Mouse (Mus musculus) lung, postnatal 10 days (tissue): Measurements from ENCODE around the gene Ppa1.

ENCODE experiments used
- DNase-seq: peaks from one replicate; pipeline ENCODE4 v3.0.0; 2021

The Ppa1 gene

DNA sequence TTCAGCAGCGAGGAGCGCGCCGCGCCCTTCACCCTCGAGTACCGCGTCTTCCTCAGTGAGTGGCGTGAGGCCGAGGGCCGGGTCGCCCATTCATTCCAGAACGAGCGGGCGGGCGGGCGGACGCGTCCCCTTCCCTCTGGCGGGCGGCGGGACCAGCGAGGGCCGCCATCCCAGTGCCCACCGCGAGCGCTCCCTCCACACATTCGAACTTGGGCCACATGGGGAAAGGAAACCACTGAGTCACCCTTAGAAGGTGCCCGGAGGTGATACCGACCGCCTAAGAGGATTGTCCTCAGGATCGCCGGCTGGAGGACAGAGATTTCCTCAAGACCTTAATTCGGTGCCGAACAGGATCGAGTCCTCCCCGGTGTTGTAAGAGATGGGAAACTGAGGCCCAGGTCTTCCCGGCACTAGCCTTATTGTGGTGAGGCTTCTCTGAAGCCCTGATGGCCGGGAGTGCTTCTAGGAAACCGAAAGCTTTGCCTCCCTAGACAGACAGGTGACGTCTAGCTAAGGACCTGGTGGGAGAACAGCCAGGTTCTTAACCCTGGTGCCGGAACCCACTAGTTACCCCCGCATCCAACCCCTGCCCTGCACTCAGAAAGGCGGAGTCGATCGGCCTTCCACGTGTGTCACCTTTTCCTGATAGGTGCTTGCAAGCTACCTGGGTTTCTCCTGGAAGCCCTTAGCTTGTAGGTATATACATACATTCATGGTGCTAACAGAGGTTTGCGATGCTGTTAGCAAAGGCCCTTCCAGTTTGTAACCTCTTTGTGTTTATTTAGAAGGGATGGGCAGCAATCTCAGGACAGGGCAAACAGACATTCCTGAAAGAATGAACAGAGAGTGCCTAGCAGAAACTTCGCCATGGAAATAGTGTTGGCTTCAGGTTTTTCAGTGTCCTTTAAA is 639 bp downstream of the Ppa1 start:
- DNase-seq: peak; percentile 14

DNA sequence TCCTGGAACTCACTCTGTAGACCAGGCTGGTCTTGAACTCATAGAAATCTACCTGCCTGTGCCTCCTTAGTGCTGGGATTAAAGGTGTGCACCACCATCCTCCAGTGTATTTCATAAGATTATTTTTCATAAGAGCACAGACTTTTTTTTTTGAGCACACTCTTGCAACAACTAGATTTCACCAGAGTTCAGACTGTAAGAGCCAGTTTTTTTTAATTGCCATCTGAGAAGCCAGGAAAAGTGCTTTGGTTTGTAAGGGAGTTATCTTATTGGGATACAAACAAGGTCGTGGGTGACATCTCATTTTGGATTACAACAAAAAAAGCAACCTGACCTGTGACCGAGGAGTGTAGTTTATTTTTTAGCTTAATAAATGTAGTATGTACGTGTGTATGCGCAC is 5.8 kb downstream of the Ppa1 start:
- DNase-seq: no peak

DNA sequence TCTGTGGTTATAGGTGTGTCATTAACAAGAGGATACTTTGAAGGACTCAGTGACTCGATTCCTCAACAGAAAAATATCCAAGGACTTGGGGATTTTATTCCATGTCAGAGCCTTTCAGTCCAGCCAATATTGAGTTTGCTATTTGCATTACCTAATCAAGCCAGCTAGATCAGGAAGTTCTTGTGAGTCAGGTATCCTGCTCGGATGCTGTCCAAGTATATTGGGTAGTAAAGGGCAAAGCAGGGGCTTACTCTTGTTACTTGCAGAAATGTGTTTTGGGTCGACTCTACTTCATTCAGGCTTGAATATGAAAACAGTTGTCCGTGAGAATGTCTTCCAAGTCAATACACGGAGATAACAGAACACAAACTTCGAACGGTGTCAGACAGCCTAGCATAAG is 6.3 kb downstream of the Ppa1 start:
- no peak for DNase-seq

DNA sequence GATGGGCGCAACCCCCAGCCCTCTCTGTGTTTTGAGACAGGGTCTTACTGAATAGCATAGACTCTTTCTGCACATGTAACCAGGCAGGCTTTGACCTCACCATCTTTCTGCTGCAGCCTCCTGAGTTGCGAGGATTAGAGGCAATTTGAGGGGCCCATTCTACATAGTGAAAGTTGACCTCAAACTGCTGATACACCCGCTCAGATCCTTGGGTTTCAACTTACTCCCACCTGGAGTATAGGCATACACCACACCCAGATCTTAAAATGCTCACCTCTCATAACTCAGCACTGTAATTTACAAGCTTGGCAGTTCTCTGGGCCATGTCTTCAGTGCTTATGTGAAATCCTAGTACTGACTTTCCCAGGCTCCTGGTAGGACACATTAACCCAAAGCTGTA is 6.8 kb downstream of the Ppa1 start:
- no peak for DNase-seq

DNA sequence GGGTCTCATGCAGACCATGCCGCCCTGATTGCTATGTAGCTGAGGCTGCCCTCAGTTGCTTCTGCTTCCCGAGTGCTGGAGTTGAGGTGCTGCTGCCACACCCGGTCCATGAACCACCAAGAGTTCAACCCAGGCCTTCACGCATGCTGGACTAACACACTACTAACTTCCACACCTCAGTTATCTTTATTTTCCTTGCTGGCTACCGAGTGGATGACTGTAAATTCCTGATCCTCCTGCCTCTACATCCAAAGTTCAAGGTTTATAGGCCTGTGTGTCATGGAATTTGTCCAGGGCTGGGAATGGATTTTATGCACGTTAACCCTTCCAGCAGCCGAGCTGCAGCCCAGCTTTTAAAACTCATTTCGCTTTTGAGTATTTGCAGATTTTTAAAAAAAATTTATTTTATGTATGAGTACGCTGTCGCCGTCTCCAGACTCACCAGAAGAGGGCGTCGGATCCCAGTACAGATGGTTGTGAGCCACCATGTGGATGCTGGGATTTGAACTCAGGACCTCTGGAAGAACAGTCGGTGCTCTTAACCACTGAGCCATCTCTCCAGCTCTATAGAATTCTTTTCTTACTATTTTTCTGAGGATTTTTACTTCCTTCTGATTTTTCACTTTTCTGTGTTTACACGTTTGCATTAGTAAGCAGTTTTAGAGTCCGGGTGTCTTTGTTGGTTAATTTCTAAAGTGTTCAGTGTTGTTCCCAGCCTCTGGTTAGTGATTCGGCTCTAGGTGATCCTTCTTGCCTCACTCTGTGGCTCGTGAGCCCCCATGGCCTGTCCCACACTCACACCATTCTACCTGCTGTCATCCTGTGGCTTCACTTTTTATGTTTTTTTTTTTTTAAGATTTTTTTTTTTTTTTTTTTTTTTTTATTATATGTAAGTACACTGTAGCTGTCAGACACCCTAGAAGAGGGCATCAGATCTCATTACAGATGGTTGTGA is 8.9 kb downstream of the Ppa1 start:
- no peak for DNase-seq

DNA sequence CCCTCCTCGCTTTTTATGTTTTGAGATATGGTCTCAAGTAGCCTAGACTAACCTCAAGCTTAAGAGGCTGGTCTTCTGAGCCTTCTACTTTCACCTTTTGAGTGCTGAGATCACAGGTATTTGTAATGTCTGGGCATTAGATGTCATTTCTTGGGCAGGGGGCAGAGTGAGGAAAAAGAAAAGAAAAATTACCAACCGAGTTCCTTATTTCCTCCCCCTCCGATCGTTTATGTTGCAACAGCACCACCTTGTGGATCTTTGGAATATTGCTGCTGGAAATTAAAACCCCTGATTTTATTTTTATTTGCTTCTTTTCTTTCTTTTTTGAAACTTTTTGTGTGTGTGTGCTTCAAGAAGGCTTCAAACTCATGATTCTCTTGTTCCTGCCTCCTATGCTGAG is 9.6 kb downstream of the Ppa1 start:
- DNase-seq: peak; percentile 59

DNA sequence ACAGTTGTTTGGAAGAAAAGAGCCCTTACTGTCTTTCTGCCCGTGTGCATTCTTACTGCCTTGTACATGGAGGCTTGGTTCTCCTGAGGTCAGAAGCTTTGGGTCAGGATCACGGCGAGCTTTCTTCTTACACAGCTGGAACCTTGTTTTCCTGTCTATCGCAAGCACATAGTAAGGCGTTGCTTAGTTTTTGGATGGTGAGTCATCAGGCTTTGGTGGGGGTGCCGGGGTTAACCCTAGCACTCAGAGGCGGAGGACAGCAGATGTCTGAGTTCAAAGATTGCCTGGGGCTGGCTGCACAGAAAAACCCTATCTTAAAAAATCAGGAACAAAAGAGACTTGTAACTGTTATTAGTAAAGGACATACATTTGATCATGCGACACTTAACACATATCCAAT is 13.5 kb downstream of the Ppa1 start:
- peak; percentile 21 for DNase-seq

DNA sequence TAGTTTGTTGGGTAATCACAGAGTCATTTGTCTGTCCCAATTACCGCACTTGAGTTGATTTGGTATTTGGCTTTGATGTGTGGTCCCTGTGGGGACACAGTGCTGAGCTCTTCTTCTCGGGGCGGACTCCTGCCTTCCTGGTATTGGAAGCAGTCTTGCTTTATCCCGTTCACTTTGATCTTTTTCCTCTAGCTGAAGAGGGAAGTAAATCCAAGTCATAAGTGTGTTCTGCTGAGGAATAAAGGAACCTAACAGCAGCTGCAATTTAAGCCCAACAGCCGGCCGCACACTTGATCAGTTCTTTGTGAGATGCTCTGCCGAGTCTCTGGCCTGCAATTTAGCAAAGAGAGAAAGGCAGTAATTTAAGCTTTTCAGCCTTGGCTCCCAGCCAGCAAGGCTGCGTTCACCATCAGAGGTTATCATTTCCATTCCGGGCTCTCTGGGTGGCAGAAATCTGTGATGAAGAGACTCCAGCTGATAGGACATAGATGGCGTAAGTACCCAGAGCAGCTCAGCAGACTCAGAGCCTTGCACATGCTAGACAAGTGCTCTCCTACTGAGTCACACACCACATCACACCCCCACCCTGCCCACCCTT is 14.1 kb downstream of the Ppa1 start:
- DNase-seq: no peak

DNA sequence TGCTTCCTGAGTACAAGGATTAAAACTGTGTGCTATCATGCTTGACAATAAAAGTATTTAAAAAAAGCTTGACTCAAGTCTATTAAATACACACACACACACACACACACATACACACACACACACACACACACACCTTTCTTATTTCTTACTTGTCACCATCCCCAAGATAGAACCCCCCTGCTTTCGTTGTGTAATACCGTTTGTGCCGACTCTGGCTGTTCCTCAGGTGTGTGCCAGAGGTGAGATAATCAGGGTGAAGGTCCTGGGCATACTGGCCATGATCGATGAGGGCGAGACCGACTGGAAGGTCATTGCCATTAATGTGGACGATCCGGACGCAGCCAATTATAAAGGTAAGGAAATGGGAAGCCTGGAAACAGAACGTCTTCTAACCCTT is 16.8 kb downstream of the Ppa1 start:
- no peak for DNase-seq

DNA sequence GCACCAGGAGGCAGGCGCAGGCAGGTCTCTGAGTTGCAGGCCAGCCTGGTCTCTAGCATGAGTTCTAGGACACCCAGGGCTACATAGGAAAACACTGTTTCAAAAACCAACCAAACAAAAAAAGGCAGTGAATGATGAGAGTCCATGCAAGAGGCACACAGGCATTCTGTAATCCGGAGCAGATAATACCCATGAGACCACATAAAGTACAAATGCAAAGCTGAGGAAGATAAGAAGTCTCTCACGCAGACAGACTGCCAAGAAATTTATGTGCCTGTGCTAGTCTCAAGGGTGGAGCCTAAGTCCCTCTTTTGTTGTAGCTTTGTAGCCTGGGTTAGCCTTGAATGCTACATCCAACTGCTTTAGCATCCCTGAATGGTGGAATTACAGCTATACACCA is 17.3 kb downstream of the Ppa1 start:
- DNase-seq: no peak

DNA sequence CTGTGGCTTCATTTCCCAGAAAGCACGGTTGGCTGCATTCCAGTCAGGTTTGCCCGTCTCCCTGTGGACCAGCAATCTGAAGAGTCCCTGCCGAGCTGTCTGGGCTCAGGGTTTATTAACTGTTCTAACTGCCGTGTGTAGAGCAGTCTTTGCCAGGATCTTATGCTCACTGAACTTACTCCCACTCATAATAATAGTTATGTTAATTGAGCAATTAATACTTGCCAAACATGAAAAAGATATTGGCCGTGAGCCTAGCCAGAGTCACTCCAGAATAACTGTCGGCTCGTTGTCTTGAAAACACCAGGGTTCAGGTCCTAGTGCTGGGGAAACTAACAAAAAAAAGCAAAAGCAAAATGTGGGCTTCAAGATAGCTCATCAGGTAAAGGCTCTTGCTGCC is 20.9 kb downstream of the Ppa1 start:
- no peak for DNase-seq

DNA sequence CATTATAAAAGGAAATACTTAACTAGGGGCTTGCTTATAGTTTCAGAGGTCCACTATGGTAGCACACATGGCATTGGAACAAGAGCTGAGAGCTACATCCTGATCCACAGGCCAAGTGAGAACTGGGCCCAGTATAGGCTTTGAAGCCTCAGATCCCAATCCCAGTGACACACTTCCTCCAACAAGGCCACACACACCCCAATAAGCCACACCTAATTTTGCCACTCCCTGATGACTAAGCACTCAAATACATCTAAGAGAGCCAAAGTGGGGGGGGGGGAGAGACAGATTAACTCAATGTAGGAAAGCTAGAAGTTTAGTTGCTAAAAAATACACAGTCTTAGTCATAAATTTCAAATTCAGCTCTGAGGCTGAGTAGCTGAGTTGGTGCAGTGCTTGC is 21.5 kb downstream of the Ppa1 start:
- no peak for DNase-seq

DNA sequence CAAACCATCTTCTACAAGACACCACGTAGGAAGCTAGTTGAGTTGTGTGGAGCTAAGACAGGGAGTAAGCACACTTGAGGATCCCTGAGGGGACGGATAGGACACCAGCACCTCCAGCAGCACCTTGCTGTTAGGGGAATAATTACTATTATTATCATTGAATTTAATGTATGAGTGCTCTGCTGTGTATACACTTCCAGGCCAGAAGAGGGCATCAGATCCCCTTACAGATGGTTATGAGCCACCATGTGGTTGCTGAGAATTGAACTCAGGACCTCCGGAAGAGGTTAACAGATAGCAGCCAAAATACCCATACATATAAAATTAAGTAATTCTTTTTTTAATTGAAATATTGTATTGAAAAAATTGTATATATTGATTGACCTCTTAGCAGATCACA is 22.4 kb downstream of the Ppa1 start:
- DNase-seq: no peak

DNA sequence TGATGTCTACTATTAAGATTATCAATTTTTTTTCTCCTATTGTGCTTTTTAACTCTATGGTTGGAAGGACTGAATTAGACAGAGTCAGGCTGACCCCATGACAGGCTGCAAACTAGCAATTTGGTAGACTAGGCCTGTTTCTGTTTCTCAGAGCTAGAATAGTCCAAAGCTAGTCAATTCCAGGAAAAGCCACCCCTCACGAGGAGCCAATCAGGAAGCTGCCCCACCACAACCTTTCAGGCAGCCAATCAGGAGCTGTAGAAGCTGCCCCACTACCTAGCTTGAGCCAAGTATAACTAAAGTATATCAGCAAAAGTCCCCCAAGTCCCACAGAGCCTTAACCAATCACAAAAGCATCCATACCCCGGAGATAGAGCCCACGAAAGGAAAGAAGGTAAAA is 27.6 kb downstream of the Ppa1 start:
- DNase-seq: no peak

DNA sequence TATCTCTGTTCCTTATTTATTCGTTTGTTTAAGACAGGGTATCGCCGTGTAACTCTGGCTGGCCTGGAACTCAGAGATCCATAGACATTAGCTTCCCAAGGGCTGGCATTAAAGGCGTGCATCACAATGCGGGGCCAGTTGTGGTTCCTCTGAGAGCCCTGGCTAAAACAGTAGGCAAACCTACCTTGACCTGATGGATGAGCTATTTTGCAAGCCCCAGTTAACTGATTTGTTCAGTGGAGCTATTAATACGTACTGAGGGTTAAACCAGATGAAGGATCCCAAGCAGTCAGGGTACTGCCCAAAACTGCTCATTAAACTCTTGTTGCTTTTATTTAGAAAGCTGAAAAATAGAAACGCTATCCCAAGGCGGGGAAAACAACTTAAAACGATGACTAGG is 31.2 kb downstream of the Ppa1 start:
- DNase-seq: no peak

DNA sequence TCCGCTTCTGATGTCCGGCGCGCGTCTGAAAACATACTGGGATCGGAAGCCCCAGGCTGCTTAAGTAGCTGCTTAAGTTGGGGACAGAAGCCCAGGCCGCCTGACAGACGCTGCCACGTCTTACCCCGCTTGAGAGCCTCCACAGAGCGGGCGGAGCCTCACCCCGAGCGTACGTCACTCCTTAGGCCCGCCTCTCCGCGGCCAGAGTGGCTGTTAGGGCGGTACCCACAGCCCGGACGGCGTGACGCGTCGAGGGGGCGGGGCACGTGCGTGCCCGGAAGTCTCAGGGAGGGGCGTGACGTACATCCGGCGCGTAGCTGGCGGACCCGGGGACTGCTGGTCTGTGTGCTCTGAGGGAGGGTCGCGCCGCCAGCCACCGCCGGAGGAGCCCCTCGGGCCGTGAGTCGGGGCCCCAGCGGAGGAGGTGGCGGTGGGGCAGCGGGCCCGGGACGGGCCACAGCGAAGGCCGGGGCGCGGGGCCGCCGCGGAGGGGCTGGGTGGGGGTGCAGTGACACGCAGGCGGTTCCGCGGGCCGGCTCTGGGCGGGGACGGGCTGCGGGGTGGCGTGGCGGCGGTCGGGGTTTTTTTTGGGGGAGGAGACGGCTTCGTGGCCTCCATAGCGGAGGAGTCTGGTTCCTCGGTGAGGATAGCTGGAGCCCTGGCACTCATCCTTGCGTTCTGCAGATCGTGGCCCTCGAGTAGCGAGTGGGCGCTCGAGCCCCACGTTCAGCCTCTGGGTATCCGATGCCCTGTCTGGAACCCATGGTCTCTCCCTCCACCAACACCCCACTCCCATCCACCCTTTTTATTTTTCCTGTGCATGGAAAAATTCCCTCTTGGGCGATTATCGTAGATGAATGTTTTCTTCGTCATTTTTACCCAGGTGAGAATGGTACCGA is 31.9 kb downstream of the Ppa1 start, which contains the start of gene Sar1a:
Sar1a (plus strand) TSS at position 285 of the 899 bp plus-strand sequence.
- peak; percentile 99 for DNase-seq

DNA sequence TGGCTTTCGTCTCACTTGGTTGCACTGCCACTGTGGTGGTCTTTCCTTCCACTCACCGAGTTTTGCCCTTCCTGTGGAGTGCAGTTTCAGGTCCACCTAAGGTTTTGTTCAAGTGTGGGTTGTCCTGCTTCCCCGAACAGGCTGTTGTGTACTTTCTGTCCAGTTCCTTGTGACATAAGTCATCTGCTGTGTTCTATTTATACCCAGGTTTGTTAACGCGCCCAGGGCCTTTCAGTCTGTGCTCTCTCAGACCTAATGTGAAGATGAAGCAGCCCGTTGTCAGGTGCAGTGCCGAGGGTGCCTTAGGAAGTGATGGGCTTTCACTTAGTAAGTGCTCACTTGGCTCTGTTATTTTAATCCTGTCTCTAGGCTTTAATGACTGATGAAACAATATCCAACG is 41.1 kb downstream of the Ppa1 start:
- DNase-seq: no peak

DNA sequence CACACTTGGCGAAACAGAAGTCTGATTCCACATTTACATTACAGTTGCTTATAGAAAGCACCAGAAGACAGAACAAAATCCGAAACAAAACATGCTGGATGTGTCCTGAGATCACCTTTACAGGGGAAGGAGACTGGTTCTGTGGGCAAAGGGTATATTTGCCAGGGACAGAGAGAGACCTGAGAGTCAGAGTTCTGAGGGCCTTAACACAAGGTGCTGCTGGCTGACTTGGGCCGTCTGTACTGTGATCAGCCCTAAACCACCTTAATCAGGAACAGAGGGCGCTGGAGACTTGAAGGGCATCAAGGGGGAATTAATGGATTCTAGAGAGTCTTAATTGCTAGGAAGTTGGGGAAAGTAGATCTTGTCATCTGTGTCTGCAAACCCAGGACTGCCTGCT is 45.2 kb downstream of the Ppa1 start:
- DNase-seq: no peak

DNA sequence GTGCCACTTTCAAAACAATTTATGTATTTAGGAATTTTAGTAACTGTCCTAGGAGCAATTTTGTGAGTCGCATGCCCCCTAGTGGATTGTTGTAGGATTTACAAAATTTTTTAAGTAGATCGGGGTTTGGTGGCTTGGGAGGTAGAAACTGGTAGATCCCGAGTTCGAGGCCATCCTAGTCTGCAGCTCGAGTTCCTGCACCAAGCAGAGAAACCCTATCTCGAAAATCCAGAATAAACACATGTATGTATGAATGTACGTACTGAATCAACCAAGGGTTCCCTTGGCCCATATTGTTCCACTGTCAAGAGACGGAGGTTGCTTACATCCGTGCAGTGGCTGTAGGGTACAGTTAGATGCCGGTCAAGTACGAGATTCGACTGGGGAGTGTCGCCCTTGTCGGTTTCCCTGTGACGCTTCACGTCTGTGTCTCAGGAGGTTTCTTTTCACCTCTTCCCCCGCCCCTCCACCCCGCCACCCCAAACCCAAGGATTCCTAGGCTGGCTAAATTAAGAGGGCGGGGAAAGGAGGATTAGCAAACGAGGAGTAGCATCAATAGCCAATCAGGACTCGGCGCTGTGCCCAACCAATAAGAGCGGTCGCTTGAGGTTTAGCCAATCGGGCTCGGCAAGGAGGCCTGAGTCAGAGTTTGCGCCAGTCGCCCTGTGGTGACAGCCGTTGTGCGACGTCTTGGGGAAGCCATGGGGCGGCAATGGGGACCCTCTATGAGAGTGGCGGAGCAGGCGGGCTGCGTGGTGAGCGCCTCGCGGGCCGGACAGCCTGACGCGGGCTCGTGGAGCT is 46.7 kb downstream of the Ppa1 start, which contains the start of gene Tysnd1:
Tysnd1 (plus strand) TSS at position 645 of the 801 bp plus-strand sequence.
- peak; percentile 99 for DNase-seq

DNA sequence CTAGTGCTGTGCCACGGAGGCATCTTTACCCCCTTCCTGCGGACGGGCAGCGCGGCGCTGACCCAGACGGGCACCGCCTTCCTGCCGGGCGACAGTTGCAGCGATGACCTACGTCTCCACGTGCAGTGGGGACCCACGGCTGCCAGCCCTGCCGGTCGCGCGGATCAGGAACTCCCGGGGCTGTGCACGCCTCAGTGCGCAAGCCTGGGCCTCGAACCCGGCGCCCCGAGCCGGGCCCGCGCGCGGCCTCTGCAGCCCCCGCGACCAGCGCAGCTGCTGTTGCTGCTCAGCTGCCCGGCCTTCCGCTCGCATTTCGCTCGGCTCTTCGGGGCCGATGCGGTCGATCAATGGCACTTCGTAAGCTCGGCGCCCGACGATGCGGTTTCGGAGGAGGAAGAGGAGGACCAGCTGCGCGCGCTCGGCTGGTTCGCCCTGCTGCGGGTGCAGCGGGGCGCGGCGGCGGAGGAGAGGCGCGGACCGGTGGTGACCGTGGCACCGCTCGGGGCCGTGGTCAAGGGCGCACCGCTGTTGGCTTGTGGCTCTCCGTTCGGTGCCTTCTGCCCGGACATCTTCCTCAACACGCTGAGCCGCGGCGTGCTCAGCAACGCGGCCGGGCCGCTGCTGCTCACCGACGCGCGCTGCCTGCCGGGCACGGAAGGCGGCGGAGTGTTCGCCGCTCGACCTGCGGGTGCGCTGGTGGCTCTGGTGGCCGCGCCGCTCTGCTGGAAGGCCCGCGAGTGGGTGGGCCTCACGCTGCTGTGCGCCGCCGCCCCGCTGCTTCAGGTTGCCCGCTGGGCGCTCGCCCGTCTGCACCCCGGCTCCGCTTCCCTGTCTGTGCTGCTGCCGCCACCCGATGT is 47.6 kb downstream of the Ppa1 start:
- no peak for DNase-seq

DNA sequence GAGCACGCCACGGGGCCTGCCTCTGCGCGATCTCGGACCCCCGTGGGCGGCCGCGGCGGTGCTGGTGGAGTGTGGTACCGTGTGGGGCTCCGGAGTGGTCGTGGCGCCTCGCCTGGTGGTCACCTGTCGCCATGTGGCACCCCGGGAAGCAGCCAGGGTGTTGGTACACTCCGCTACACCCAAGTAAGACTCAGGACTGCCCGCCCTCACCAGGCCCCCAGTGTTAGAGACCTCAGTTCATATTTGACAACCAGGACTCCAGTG is 48.1 kb downstream of the Ppa1 start:
- no peak for DNase-seq
